Mouse (Mus musculus) forebrain, embryonic 14.5 days (tissue): ENCODE measurements around the gene Pi4kb. TPM values are rescaled to one million over a fixed set of nuclear protein-coding genes. Genes with fewer than 3 reads are reported as not detected.

Experiments used
- ATAC-seq: fragments of 200-750 bp; cut with Nextera tagmentation; 2 replicates; pipeline ENCODE4 v1.8.0; 2017; ENCODE audit warnings: mild to moderate bottlenecking, moderate library complexity
- DNase-seq: peaks from one replicate; pipeline ENCODE4 v3.0.0-alpha.2; 2015; ENCODE audit warnings: low spot score
- H3K27ac ChIP-seq: fragments of 300-500 bp; sonication (generic); 2 replicates; pipeline ENCODE4 v1.5.1; 2014; ENCODE audit warnings: low read depth, mild to moderate bottlenecking, control low read depth, low read length, moderate library complexity
- H3K27me3 ChIP-seq: fragments of 300-500 bp; sonication (generic); replicated peaks from 2 replicates; pipeline ENCODE4 v1.6.1; 2014; ENCODE audit warnings: low read length, control low read depth, mixed read lengths; ENCODE audit not compliant: control insufficient read depth, insufficient read depth
- H3K36me3 ChIP-seq: fragments of 300-500 bp; sonication (generic); 2 replicates; pipeline ENCODE4 v1.6.1; 2014; ENCODE audit warnings: low read length, control low read depth; ENCODE audit not compliant: control insufficient read depth, insufficient read depth
- H3K4me1 ChIP-seq: fragments of 300-500 bp; sonication (generic); 2 replicates; pipeline ENCODE4 v1.6.1; 2014; ENCODE audit warnings: antibody characterized with exemption, low read length, control low read depth; ENCODE audit not compliant: control insufficient read depth, insufficient read depth
- H3K4me2 ChIP-seq: fragments of 300-500 bp; sonication (generic); 2 replicates; pipeline ENCODE4 v1.6.1; 2014; ENCODE audit warnings: mild to moderate bottlenecking, control low read depth, low read length
- H3K4me3 ChIP-seq: fragments of 300-500 bp; sonication (generic); 2 replicates; pipeline ENCODE4 v1.5.1; 2014; ENCODE audit warnings: low read depth, low read length, control low read depth
- H3K9ac ChIP-seq: fragments of 300-500 bp; sonication (generic); 2 replicates; pipeline ENCODE4 v1.6.1; 2014; ENCODE audit warnings: mild to moderate bottlenecking, low read length, control low read depth, moderate library complexity
- H3K9me3 ChIP-seq: fragments of 300-500 bp; sonication (generic); replicated peaks from 2 replicates; pipeline ENCODE4 v1.6.1; 2016; ENCODE audit warnings: low read length, control low read depth, mixed read lengths; ENCODE audit not compliant: control insufficient read depth
- WGBS: fragments of 180-500 bp; shearing (Covaris S2); extraction: QIAGEN DNeasy Blood & Tissue Kit; methylation state at CpG from one replicate; pipeline ENCODE4 v1.1.7; 2014; 5-methylcytosine and 5-hydroxymethylcytosine counted together
- polyA plus RNA-seq: library from polyadenylated mRNA; unstranded; fragments of >200 nt; fragmentation: Nextera tagmentation; extraction: Ambion mirVana; gene quantifications from 2 replicates; pipeline ENCODE4 v1.2.1, GENCODE M21; 2014

Pi4kb gene
- polyA plus RNA-seq, 1 experiment from 2014 or later = 28.8 TPM

DNA sequence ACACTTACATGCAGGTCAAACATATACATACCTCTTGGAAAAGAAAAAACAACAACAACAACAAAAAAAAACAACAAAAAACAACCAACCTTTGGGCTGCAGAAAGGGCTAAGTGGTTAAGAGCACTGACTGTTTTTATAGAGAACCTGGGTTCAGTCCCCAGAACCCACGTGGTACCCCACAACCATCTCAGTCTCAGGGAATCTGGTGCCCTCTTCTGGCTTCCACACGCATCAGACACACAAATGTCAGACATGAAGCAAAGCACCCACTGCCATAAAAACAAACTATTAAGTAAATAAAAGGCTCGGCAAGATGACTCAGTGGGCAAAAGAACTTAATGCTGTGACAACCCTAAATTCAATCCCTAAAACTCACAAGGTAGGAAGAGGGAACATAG lies 55.4 kb downstream of the Pi4kb start:
- no peak overlapping the region for H3K4me2 ChIP-seq
- H3K27ac ChIP-seq = no peak overlapping the region
- no peak for ATAC-seq
- H3K9me3 ChIP-seq = no peaks in the 10 kb centered on the region
- 67% methylated on average over 3 of the region's 3 CpGs for WGBS
- no peaks in the 10 kb centered on the region for H3K4me1 ChIP-seq
- H3K27me3 ChIP-seq = no peaks in the 10 kb centered on the region
- H3K36me3 ChIP-seq = peaks cover 52% of the 10 kb centered on the region
- DNase-seq = no peak
- H3K4me3 ChIP-seq = no peak overlapping the region
- H3K9ac ChIP-seq = no peak overlapping the region

DNA sequence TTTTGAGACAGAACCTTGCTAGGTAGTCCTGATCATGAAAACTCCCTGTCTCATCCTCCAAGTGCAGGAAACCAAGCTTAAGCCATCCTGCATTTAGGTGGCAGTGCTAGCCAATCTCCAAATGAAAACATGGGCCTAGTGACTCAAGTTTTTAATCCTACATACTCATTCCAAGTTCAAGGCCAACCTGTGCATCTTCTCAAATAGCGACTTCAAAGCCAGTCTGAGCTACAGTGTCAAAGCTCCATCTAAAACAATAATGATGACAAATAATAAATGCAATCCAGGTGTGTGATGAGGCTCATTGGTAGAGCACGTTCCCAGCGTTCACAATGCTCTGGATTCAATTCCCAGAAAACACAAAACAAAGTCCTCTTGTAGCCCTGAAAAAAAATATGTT lies 67.1 kb downstream of the Pi4kb start:
- no peak for ATAC-seq
- H3K27me3 ChIP-seq = no peaks in the 10 kb centered on the region
- no peak for DNase-seq

DNA sequence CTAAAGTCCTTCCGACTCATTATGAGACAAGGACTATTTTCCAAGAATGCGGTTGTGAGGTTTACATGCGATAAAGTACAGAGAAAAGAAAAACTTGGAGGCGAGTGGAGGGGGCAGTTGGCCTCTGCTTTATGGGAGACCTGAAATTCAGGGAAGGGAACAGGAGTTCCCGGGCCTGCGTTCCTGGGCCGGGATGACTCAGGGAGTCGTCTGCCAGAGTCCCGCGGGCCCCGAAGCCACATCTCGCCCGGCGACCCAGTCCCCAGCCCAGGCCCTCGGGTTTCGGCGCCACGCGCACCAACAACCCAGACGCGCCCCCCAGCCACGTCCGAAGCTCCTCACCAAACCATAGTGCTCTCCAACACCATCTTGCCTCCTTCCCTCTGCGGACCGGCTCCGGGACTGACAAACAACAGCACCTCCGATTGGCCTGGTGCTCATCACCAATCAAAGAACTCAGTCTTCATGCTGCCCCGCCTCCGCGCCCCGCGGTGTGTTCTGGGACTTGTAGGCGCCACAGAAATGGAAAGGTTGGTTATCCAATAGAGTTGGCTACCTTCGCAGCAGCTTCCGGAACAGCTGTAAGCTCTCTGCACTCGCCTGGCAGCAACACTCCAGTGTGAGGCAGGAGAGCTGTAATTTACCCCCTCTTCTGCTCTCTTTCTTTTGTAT lies 67.8 kb downstream of the Pi4kb start, which contains the start of gene Psmd4:
Psmd4 (minus strand) TSS at position 449 of the 672 bp plus-strand sequence.
- ATAC-seq = peak; percentile 100
- Histone ChIP-seq H3K9ac (peak within 1 kb of the TSS; percentile 80), H3K27ac (no peak within 1 kb of the TSS), H3K9me3 (no peaks in the 10 kb centered on the region), H3K4me3 (peak within 1 kb of the TSS; percentile 72), H3K4me1 (peaks cover 6% of the 10 kb centered on the region; the same call in 1 of the 2 replicates), H3K36me3 (peaks cover 14% of the 10 kb centered on the region; the same call in 1 of the 2 replicates), H3K27me3 (no peaks in the 10 kb centered on the region), H3K4me2 (peak within 1 kb of the TSS; percentile 55)
- WGBS = under 1% methylated on average over 36 of the region's 36 CpGs
- peak; percentile 98 for DNase-seq

More for the DNA sequence above, 67.1 kb downstream of the Pi4kb start:
- Histone ChIP-seq H3K27ac (no peak overlapping the region), H3K36me3 (peaks cover 15% of the 10 kb centered on the region; the same call in 1 of the 2 replicates), H3K9ac (peak overlapping the region; percentile 80), H3K4me1 (peaks cover 6% of the 10 kb centered on the region; the same call in 1 of the 2 replicates), H3K4me2 (peak overlapping the region; percentile 55), H3K4me3 (peak overlapping the region; percentile 72), H3K9me3 (no peaks in the 10 kb centered on the region)
- WGBS = 19% methylated on average over 3 of the region's 3 CpGs

DNA sequence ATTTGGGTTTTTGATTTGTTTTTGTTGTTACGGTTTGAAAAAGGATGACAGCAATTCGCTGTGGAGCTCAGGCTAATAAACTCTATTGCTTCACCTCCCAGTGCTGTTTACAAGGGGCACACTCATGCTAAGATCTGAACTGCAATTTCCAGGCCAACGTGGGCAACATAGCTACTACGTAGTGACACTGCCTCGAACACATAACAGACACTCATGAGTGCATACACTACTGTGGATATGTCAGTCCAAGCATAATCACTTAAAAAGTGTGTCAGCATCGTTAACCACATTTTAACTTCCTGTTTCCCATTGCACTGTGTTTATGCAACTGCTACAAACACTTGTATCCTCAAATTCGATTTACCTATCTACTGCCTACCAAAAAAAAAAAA lies 68.3 kb downstream of the Pi4kb start:
- DNase-seq = no peak
- H3K36me3 ChIP-seq = peaks cover 12% of the 10 kb centered on the region; the same call in 1 of the 2 replicates
- H3K9me3 ChIP-seq = no peaks in the 10 kb centered on the region
- peak overlapping the region; percentile 40 for H3K4me2 ChIP-seq
- 35% methylated on average over 7 of the region's 7 CpGs for WGBS
- H3K4me3 ChIP-seq = peak overlapping the region; percentile 72
- ATAC-seq = peak; percentile 67
- H3K9ac ChIP-seq = peak overlapping the region; percentile 9; the same call in 1 of the 2 replicates
- peaks cover 6% of the 10 kb centered on the region; the same call in 1 of the 2 replicates for H3K4me1 ChIP-seq
- H3K27ac ChIP-seq = no peak overlapping the region
- no peaks in the 10 kb centered on the region for H3K27me3 ChIP-seq

DNA sequence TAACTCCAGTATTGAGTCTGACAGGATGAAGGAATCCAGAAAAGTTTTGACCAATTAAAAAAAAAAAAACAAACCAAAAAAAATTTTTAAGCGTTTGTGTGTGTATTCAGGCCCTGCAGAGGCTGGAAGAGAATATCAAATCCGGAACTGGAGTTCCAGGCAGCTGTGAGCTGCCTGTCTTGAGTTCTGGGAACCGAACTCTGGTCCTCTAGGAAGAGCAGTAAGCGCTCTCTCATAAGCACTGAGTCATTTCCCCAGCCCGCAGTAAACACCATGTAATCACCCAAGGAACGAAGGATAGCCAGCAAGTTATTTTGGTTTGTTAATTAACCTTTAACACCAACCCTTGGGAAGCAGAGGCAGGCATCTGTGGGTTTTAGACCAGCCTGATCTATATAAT lies 68.7 kb downstream of the Pi4kb start:
- no peaks in the 10 kb centered on the region for H3K9me3 ChIP-seq
- 80% methylated on average over 6 of the region's 6 CpGs for WGBS
- no peak for DNase-seq
- peaks cover 6% of the 10 kb centered on the region; the same call in 1 of the 2 replicates for H3K4me1 ChIP-seq
- H3K27ac ChIP-seq = no peak overlapping the region
- no peak overlapping the region for H3K4me3 ChIP-seq
- no peak for ATAC-seq
- no peaks in the 10 kb centered on the region for H3K27me3 ChIP-seq
- H3K4me2 ChIP-seq = no peak overlapping the region
- peaks cover 11% of the 10 kb centered on the region; the same call in 1 of the 2 replicates for H3K36me3 ChIP-seq
- no peak overlapping the region for H3K9ac ChIP-seq

DNA sequence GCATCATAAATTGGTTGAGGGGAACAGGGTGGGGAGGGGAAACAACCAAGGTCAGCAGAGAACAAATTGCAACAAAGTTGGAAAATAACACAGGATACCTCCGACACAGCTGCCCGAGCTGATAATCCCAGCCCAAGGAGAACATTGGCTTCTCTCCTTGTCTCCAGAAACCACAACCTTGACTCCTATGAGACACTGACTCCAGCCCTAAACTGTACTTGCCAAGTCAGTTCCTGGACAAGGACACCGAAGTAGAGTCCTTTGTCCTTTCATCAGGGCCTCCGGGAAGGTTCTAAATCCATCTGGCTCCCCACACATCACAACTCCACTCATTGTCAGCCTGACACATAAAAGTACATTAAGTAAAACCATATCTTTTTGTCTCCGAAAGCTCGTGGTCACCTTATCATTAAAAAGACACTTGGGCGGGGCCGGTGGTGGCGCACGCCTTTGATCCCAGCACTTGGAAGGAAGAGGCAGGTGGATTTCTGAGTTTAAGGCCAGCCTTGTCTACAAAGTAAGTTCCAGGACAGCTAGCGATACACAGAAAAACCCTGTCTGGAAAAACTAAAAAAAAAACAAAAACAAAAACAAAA lies 72.0 kb downstream of the Pi4kb start:
- Histone ChIP-seq H3K9ac (no peak overlapping the region), H3K4me2 (no peak overlapping the region), H3K27me3 (no peaks in the 10 kb centered on the region), H3K4me1 (peaks cover 2% of the 10 kb centered on the region; the same call in 1 of the 2 replicates), H3K27ac (no peak overlapping the region), H3K9me3 (no peaks in the 10 kb centered on the region), H3K36me3 (no peaks in the 10 kb centered on the region), H3K4me3 (no peak overlapping the region)
- WGBS = 91% methylated on average over 11 of the region's 11 CpGs
- no peak for ATAC-seq
- DNase-seq = no peak

DNA sequence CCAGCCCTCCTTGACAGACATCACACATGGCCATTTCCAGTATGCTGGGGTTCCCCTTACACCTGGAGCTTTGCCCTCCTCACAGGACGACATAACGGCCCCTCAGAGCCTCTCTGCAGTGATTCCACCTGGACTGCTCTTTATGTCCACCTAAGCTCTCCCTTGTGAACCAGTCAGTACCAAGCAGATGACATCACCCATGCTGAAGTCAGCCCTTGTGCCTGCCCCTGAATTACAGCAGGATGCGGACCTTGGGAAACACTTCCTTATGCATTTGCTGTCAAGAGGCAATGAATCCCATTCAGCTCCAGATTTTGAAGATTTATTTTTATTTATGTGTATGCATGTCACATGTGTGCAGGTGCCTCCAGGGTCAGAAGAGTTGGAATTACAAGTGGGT lies 73.4 kb downstream of the Pi4kb start:
- Histone ChIP-seq H3K27me3 (no peaks in the 10 kb centered on the region), H3K27ac (no peak overlapping the region), H3K4me2 (no peak overlapping the region), H3K9ac (no peak overlapping the region), H3K9me3 (no peaks in the 10 kb centered on the region), H3K4me3 (no peak overlapping the region), H3K4me1 (no peaks in the 10 kb centered on the region), H3K36me3 (no peaks in the 10 kb centered on the region)
- no peak for ATAC-seq
- 81% methylated on average over 3 of the region's 3 CpGs for WGBS
- no peak for DNase-seq

DNA sequence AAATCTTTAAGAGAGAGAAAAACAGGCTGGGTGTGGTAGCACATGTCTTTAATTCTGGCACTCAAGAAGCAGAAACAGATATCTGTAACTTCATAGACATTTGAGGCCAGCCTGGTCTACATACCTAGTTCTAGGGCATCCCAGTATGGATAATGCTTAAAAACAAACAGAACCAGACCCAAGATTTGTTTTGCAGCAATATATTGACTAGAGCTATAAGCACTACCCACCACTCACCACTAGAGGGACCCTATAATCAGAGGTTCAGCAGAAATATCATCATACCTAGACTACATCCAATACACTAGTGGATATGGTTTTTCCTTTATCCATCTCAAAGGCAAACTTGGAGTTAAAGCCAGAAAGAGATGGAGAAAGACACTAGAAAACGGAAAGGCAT lies 78.4 kb downstream of the Pi4kb start:
- DNase-seq (peak; percentile 84), ATAC-seq (peak; percentile 52; the same call in 1 of the 2 replicates)
- Histone ChIP-seq H3K36me3 (peaks cover 4% of the 10 kb centered on the region), H3K27ac (no peak overlapping the region), H3K9me3 (no peaks in the 10 kb centered on the region), H3K4me2 (no peak overlapping the region), H3K27me3 (no peaks in the 10 kb centered on the region), H3K4me1 (no peaks in the 10 kb centered on the region), H3K4me3 (no peak overlapping the region), H3K9ac (no peak overlapping the region)
- 43% methylated on average over 1 of the region's 1 CpGs for WGBS

DNA sequence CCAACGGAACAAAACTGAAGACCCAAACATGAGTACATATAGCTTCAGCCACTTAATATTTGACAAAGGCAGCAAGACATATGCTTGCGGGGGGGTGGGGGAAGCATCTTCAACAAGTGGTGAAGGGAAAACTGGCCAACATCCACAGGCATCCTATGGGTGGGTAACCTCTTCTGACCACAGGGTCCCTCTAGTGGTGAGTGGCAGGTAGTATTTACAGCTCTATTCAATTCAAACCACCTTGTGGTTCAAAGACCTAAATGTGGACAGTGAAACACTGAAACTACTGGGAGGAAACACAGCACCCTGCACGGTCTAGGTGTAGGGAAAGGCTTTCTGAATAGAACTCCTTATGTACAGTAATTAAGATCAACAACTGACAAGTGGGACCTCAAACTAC lies 79.2 kb downstream of the Pi4kb start:
- 35% methylated on average over 3 of the region's 3 CpGs for whole genome bisulfite sequencing
- Histone ChIP-seq H3K4me3 (no peak overlapping the region), H3K9ac (no peak overlapping the region), H3K36me3 (peaks cover 12% of the 10 kb centered on the region), H3K9me3 (no peaks in the 10 kb centered on the region), H3K27me3 (no peaks in the 10 kb centered on the region), H3K27ac (no peak overlapping the region), H3K4me2 (no peak overlapping the region), H3K4me1 (no peaks in the 10 kb centered on the region)
- DNase-seq = peak; percentile 72
- ATAC-seq = peak; percentile 20; the same call in 1 of the 2 replicates
